Mouse (Mus musculus) ES-E14 (cell line): ENCODE measurements around the gene Acot11.

Experiments
- CHD2 ChIP-seq: IDR thresholded peaks from 2 replicates; pipeline ENCODE4 v1.6.1; 2014; ENCODE audit warnings: mild to moderate bottlenecking, low read depth, low read length, inconsistent platforms
- HCFC1 ChIP-seq: IDR thresholded peaks from 2 replicates; pipeline ENCODE4 v1.6.1; 2012; ENCODE audit warnings: low read length, inconsistent platforms, borderline replicate concordance; ENCODE audit not compliant: insufficient read depth
- MAFK ChIP-seq: IDR thresholded peaks from 2 replicates; pipeline ENCODE4 v1.6.1; 2014; ENCODE audit warnings: mild to moderate bottlenecking, low read depth, low read length, inconsistent platforms; ENCODE audit not compliant: insufficient read depth
- ZNF384 ChIP-seq: IDR thresholded peaks from 2 replicates; pipeline ENCODE4 v1.6.1; 2012; ENCODE audit warnings: low read depth, low read length, inconsistent platforms

GRCm38 (mm10) chr4:106838548-106839253, 33.9 kb upstream of the Acot11 start:
- TF ChIP-seq ZNF384 (no peak), HCFC1 (peak; percentile 45; the same call in 1 of the 2 replicates), CHD2 (no peak), MAFK (no peak)
